Mouse (Mus musculus): ENCODE results near the gene Inpp5f. TPM values are rescaled to one million over a fixed set of nuclear protein-coding genes. Genes with fewer than 3 reads are reported as not detected.
A peak's percentile ranks its signal among the peaks of the same experiment; 100 is the strongest.

Inpp5f gene
- polyA plus RNA-seq, 1 experiment from 2014 or later, result 63.6 TPM

DNA sequence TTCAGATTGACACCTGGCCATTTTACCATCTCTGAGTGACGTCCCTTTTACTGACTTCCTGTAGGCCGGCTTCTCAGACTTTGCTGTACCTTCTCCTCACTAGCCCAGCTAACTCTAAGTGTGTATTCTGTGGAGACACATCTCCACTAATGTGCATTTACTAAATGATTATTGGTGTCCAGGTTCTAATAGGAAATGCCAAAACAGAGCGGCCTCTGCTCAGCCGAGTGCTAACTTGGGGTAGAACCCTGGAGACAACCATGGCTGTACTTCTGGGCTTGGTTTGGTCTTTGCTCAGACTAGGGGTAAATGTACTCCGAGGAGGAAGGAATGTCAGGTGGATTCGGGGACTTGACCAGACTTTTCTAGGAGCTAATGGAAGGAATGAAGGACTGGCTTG, 638 bp upstream of the Inpp5f start:
- H3K4me1 ChIP-seq (replicated peaks), result peaks cover 25% of the 10 kb centered on the region
- no peaks in the 10 kb centered on the region for H3K27me3 ChIP-seq (ENCODE audit: insufficient read depth, poor library complexity, severe bottlenecking)
- H3K27ac ChIP-seq, result peak overlapping the region; percentile 94
- H3K36me3 ChIP-seq, result no peaks in the 10 kb centered on the region
- H3K9me3 ChIP-seq, result 0 out of 2 replicates have a peak, but pooled peaks cover 3% of the 10 kb centered on the region
- peak overlapping the region; percentile 87 for H3K4me3 ChIP-seq
- DNase-seq (ENCODE audit: low spot score), result no peak
- WGBS, result 92% methylated on average over 6 of the region's 6 CpGs

DNA sequence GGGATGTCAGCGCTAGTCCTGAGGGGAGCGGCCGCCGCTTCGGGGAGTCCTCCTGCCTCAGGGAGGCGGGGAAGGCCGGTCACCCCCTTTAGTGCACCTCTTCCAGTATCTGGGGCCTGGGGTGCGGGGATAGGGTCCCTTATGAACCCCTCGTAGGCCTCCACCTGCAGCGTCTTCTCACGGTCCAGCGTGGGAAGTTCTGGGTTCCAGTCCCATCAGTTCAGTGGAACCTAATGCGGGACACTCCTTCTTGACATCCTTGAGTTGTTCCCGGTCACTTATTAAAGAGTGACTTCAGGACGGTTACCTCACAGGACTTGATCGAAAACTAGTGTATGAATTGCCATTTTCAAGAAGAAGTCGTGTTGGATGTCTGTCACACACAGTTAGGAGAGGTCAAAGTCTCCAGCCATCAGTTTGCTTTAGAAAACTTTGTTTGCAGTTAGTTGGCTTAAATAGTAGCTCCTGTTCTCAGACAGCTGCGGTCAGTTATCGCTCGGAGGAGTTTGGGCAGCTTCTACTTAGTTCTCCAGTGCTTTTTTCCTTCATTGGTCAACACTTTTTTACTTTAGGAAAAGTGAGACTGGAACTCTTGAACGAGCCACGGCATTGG, 777 bp downstream of the Inpp5f start:
- Histone ChIP-seq H3K9me3 (0 out of 2 replicates have a peak, but pooled peaks cover 3% of the 10 kb centered on the region), H3K27ac (peak overlapping the region; percentile 94), H3K27me3 (ENCODE audit: insufficient read depth, poor library complexity, severe bottlenecking) (no peaks in the 10 kb centered on the region), H3K4me1 (replicated peaks) (peaks cover 29% of the 10 kb centered on the region), H3K4me3 (peak overlapping the region; percentile 87), H3K36me3 (no peaks in the 10 kb centered on the region)
- no peak for DNase-seq (ENCODE audit: low spot score)
- 21% methylated on average over 22 of the region's 22 CpGs for WGBS

DNA sequence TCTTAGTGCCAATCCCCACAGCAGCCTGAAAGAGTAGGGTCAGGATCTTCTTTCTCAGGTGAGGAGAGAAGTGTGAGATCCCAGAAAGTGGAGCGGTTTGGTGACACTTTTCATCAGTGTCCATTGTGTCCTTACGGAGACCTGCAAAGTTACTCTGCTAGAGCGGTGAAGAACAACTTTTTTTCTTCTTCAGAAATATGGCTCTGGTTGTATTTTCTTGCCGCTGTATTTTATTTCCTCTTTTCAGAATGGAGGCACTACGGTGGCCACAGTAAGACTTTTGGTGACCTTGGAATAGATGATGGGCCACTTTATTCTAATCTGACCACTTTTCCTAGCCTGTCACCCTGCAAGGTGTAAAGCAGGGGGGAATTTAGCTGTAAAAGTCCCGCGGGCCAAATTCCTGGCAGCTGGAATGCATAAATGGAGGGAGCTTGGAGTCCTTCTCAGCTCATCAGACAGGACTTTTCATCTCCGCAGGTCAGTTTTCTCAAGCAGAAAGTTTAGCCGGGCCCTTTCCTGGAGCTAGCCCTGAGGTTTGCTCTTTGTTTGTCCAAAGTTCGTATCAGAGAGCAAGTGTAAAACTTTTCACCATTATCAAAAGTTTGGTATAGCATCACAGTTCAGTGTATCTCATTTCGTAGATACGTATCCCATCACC, 1.5 kb downstream of the Inpp5f start:
- DNase-seq (ENCODE audit: low spot score), result no peak
- Histone ChIP-seq H3K4me1 (replicated peaks) (peaks cover 33% of the 10 kb centered on the region), H3K36me3 (no peaks in the 10 kb centered on the region), H3K27ac (no peak overlapping the region), H3K27me3 (ENCODE audit: insufficient read depth, poor library complexity, severe bottlenecking) (no peaks in the 10 kb centered on the region), H3K4me3 (peak overlapping the region; percentile 87), H3K9me3 (0 out of 2 replicates have a peak, but pooled peaks cover 3% of the 10 kb centered on the region)
- WGBS, result 82% methylated on average over 12 of the region's 12 CpGs

DNA sequence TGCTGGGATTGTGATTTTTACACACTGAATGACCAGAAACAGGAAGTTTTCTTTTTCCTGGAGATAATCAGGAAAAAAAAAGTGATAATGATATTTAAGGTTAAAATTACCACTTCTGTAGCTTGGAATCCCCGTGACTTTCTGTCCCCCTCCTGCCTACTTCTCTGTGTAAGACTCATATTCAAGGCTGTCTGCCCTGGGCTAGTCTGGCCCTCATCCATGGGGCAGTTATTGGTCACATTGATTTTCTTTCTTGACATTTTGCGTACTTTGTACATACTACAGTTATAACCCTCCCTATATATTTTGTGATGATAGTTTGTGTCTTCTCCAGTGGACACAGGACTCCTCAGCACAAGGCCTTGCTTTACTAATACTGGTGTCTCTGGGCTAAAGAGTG, 2.5 kb downstream of the Inpp5f start:
- WGBS, result 84% methylated on average over 2 of the region's 2 CpGs
- H3K4me1 ChIP-seq (replicated peaks), result peaks cover 33% of the 10 kb centered on the region

DNA sequence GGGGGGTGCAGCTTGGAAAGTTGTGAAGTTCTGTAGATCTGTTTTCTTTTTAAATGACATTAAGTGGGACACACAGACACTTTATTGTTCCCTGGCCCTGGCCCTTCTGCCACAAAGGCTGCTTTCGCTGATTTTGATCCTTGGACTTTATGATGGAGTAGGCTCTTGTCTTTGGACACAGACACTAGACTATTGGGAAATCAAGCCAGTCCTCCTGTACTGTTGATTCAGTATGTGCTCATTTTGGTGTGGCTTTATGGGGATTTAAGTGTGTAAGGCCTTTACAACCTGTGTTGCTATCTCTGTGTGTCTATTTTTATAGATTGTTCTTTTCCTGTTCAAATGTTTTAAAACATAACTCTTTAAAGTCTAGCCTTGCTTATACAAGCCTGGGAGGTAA, 6.5 kb downstream of the Inpp5f start:
- 85% methylated on average over 1 of the region's 1 CpGs for WGBS
- peaks cover 17% of the 10 kb centered on the region for H3K4me1 ChIP-seq (replicated peaks)

More for the DNA sequence above, 2.5 kb downstream of the Inpp5f start:
- Histone ChIP-seq H3K27ac (no peak overlapping the region), H3K27me3 (ENCODE audit: insufficient read depth, poor library complexity, severe bottlenecking) (no peaks in the 10 kb centered on the region), H3K9me3 (0 out of 2 replicates have a peak, but pooled peaks cover 3% of the 10 kb centered on the region), H3K36me3 (no peaks in the 10 kb centered on the region), H3K4me3 (no peak overlapping the region)
- DNase-seq (ENCODE audit: low spot score), result no peak

DNA sequence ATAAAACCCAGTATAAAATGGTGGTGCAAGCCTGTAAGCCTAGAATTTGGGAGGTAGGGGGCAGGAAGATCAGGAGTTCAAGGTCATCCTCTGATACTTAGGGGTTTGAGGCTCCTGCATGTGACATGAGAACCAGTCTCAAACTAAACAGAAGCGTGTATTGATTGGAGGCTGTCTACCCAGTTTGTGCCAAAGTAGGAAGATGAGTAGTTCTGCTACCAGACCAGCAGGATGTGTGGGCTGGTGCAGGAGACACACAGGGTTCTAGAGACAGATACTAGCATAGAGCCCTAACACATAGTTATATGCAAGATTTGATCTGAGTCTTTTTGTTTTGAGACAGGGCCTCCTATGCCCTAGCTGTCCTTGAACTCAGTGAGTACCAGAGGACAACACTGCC, 9.1 kb downstream of the Inpp5f start:
- no peak for DNase-seq (ENCODE audit: low spot score)
- Histone ChIP-seq H3K27ac (no peak overlapping the region), H3K4me1 (replicated peaks) (peaks cover 19% of the 10 kb centered on the region), H3K27me3 (ENCODE audit: insufficient read depth, poor library complexity, severe bottlenecking) (no peaks in the 10 kb centered on the region), H3K4me3 (no peak overlapping the region), H3K36me3 (no peaks in the 10 kb centered on the region), H3K9me3 (no peaks in the 10 kb centered on the region)
- 94% methylated on average over 1 of the region's 1 CpGs for WGBS

More for the DNA sequence above, 6.5 kb downstream of the Inpp5f start:
- H3K27ac ChIP-seq, result no peak overlapping the region
- no peak overlapping the region for H3K4me3 ChIP-seq
- no peaks in the 10 kb centered on the region for H3K36me3 ChIP-seq
- DNase-seq (ENCODE audit: low spot score), result no peak
- H3K9me3 ChIP-seq, result no peaks in the 10 kb centered on the region
- H3K27me3 ChIP-seq (ENCODE audit: insufficient read depth, poor library complexity, severe bottlenecking), result no peaks in the 10 kb centered on the region

DNA sequence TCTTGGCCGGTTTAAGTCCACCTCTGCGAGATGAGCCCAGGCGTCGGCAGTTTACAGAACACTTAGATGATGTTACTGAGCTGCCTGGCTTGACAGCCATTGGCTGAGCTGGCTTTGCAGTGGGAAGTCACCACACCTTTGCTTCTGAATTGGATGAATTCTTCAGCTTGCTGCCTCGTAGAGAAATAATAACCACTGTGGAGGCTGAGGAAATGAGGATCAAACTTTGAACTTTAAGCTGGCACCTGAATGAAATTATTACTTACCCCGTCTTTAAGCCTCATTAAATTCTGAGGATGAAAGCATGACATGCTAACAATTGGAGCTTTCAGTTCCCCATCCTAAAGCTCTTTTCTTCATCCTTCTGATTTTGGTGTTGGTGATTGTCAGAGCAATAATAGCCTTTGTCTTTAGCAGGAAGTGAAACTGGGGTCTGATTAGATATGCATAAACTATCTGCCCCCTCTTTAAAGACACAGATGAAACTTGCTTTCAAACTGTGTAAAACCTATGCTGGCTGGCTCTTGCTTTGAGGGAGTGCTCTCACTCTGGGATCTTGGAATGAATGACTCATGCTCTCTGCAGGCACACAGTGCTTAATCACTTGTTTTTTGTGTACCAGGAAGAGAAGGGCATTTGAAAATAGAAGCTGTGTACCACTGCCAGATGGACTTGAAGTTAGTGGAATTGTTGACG, 11.3 kb downstream of the Inpp5f start:
- H3K4me3 ChIP-seq, result no peak overlapping the region
- no peaks in the 10 kb centered on the region for H3K9me3 ChIP-seq
- WGBS, result 62% methylated on average over 7 of the region's 7 CpGs
- peaks cover 11% of the 10 kb centered on the region for H3K4me1 ChIP-seq (replicated peaks)
- H3K27me3 ChIP-seq (ENCODE audit: insufficient read depth, poor library complexity, severe bottlenecking), result no peaks in the 10 kb centered on the region
- H3K36me3 ChIP-seq, result no peaks in the 10 kb centered on the region
- no peak for DNase-seq (ENCODE audit: low spot score)
- no peak overlapping the region for H3K27ac ChIP-seq

DNA sequence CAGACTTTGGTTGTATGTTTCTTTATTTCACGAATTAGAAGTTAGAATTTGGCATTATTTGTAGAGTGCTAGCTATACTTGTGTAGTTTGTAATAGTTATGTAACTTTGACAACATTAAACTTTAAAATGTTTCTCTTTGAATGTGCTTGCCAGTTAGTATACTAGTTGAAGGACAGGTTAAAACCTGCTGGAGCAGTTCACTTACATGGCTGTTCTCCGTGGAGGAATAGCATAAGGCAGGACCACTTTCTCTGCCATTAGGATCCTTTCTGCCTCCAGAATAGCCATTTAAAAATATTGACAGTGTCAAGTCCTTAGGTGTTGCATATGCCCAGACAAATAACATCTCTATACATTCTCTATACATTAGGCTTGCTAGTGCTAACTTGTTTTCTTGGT, 11.9 kb downstream of the Inpp5f start:
- Histone ChIP-seq H3K36me3 (no peaks in the 10 kb centered on the region), H3K27ac (no peak overlapping the region), H3K27me3 (ENCODE audit: insufficient read depth, poor library complexity, severe bottlenecking) (no peaks in the 10 kb centered on the region), H3K9me3 (no peaks in the 10 kb centered on the region), H3K4me3 (no peak overlapping the region), H3K4me1 (replicated peaks) (peaks cover 11% of the 10 kb centered on the region)
- DNase-seq (ENCODE audit: low spot score), result no peak
- 83% methylated on average over 2 of the region's 2 CpGs for WGBS

DNA sequence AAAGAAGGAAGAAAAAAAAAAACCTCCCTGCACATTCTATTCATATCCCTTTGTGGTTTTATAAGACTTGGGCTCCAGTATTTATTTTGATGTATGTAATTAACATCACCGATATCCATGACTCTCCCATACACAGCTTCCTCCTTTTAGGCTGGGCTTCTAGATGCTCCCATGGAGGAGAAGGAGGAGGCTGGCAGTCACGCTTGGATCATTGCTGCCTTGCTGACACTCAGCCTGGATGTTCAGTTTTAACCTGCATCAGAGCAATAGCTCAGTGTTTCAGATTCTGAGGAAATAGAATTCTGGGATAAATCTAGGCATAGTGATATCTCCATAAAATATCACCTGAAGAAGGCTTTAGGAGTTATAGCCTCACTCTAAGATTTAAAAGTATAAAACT, 14.3 kb downstream of the Inpp5f start:
- WGBS, result 96% methylated on average over 2 of the region's 2 CpGs
- H3K4me1 ChIP-seq (replicated peaks), result peaks cover 11% of the 10 kb centered on the region
- no peaks in the 10 kb centered on the region for H3K36me3 ChIP-seq
- H3K4me3 ChIP-seq, result no peak overlapping the region
- H3K9me3 ChIP-seq, result no peaks in the 10 kb centered on the region
- H3K27ac ChIP-seq, result no peak overlapping the region
- no peaks in the 10 kb centered on the region for H3K27me3 ChIP-seq (ENCODE audit: insufficient read depth, poor library complexity, severe bottlenecking)
- no peak for DNase-seq (ENCODE audit: low spot score)

DNA sequence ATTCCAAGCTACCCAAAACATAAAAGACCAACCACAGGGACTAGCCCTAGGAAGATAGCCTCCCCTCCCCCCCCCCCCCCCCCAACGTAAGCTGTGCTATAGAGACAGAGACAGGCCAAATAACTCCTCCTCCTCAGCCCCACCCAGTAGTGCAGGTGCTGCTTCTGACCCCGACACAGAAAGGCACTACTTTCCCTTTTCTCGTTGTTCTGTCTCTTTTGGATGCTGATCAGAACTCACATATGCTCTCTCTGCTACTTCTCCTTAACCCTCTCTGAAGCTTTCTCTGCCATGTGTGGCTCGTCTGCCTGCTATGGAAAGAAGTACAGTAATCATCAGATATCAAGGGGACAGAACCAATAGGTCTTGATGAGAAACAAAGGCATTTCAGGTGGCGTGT, 15.5 kb downstream of the Inpp5f start:
- no peaks in the 10 kb centered on the region for H3K9me3 ChIP-seq
- no peaks in the 10 kb centered on the region for H3K36me3 ChIP-seq
- no peak overlapping the region for H3K27ac ChIP-seq
- 78% methylated on average over 5 of the region's 5 CpGs for WGBS
- H3K4me1 ChIP-seq (replicated peaks), result peaks cover 11% of the 10 kb centered on the region
- H3K4me3 ChIP-seq, result no peak overlapping the region
- H3K27me3 ChIP-seq (ENCODE audit: insufficient read depth, poor library complexity, severe bottlenecking), result no peaks in the 10 kb centered on the region
- DNase-seq (ENCODE audit: low spot score), result no peak

DNA sequence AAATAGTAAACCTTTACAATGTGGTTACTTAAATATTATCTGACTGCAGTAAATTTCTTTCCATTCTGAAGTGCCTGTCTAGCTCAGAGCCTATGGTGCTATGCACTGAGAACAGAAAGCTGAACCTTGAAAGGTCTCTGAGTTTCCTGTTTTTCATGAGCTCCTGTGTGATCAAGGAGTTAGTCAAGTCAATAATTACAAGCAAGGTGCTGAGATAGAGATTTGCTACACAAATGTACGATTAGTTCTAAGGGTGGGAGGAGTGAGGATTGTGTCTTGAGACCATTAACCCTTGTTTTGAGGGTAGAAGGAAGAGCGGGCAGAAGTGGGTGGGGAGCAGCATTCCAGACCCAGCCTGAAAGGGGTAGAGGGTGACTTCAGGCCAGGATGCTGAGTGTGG, 16.1 kb downstream of the Inpp5f start:
- DNase-seq (ENCODE audit: low spot score), result no peak
- H3K9me3 ChIP-seq, result no peaks in the 10 kb centered on the region
- peaks cover 9% of the 10 kb centered on the region for H3K4me1 ChIP-seq (replicated peaks)
- no peaks in the 10 kb centered on the region for H3K36me3 ChIP-seq
- H3K27ac ChIP-seq, result no peak overlapping the region
- H3K4me3 ChIP-seq, result no peak overlapping the region
- WGBS, result 81% methylated on average over 2 of the region's 2 CpGs
- H3K27me3 ChIP-seq (ENCODE audit: insufficient read depth, poor library complexity, severe bottlenecking), result no peaks in the 10 kb centered on the region

DNA sequence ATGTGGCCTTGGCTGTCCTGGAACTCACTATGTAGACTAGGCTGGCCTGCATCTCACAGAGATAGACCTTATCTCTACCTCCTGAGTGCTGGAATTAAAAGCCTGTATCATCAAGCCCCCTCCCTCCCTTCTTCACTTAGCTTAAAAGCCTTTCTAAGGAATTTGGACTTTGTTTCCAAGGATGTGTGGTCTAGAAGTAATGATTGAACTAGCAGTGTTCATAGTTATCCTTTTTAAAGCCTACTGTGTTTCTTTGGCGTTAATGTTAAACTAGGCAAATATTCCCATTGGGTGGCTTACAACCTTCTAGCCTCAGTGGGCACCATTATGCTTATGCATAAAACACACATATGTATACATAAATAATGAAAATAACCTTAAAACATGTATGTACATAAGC, 16.6 kb downstream of the Inpp5f start:
- Histone ChIP-seq H3K36me3 (no peaks in the 10 kb centered on the region), H3K27me3 (ENCODE audit: insufficient read depth, poor library complexity, severe bottlenecking) (no peaks in the 10 kb centered on the region), H3K9me3 (no peaks in the 10 kb centered on the region), H3K27ac (no peak overlapping the region), H3K4me3 (no peak overlapping the region), H3K4me1 (replicated peaks) (peaks cover 4% of the 10 kb centered on the region)
- no peak for DNase-seq (ENCODE audit: low spot score)
- 94% methylated on average over 1 of the region's 1 CpGs for WGBS

DNA sequence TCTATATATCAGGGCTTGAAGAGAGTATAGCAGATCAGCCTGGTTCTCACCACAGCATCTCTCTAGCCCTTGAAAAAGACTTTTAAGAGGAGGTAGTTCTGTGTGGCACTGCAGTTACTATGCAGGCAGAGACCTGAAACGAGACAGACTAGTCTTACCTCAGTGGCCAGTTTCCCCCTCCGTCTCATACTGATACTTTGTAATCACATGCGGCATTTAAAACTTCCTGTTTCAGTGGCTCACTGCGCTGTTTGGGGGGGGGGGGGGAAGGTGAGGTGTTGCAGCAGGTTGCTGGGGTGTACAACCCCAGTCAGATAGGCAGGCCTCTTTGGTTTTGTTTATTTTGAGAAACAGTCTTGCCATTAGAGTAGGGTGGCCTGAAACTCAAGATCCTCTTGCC, 22.0 kb downstream of the Inpp5f start:
- Histone ChIP-seq H3K9me3 (no peaks in the 10 kb centered on the region), H3K27ac (no peak overlapping the region), H3K4me3 (no peak overlapping the region), H3K36me3 (no peaks in the 10 kb centered on the region; the same call in 1 of the 2 replicates), H3K4me1 (replicated peaks) (no peaks in the 10 kb centered on the region; the same call in 1 of the 2 replicates), H3K27me3 (ENCODE audit: insufficient read depth, poor library complexity, severe bottlenecking) (no peaks in the 10 kb centered on the region)
- WGBS, result 87% methylated on average over 4 of the region's 4 CpGs
- no peak for DNase-seq (ENCODE audit: low spot score)
